Mouse (Mus musculus): ENCODE data around the gene Pon1. TPM values are rescaled to one million over a fixed set of nuclear protein-coding genes. Genes with fewer than 3 reads are reported as not detected.

Gene Pon1
- polyA plus RNA-seq, 1 experiment from 2014 or later, result 0.21 TPM

GRCm38 (mm10) chr6:5188036-5188435 is 5.7 kb downstream of the Pon1 start:
- Histone ChIP-seq H3K4me2 (ENCODE audit: low read depth, low read length, severe bottlenecking) (no peak overlapping the region), H3K27me3 (ENCODE audit: control insufficient read depth, insufficient read depth, low read length) (no peaks in the 10 kb centered on the region), H3K9me3 (ENCODE audit: control insufficient read depth, low read length) (no peaks in the 10 kb centered on the region), H3K4me1 (replicated peaks; ENCODE audit: control insufficient read depth, insufficient read depth, low read length) (no peaks in the 10 kb centered on the region), H3K36me3 (ENCODE audit: control insufficient read depth, insufficient read depth, low read length) (no peaks in the 10 kb centered on the region), H3K4me3 (ENCODE audit: low read depth, low read length) (no peak overlapping the region), H3K27ac (ENCODE audit: low read depth, low read length) (no peak overlapping the region), H3K9ac (ENCODE audit: low read length) (no peak overlapping the region)
- ATAC-seq (replicated peaks; ENCODE audit: low FRiP score) (no peak), DNase-seq (ENCODE audit: low spot score) (no peak)
- 87% methylated on average over 5 of the region's 5 CpGs for WGBS

- Histone ChIP-seq H3K4me1 (replicated peaks; ENCODE audit: control insufficient read depth, insufficient read depth, low read length) (no peaks in the 10 kb centered on the region), H3K4me3 (ENCODE audit: low read depth, low read length) (no peak overlapping the region), H3K4me2 (ENCODE audit: low read depth, low read length, severe bottlenecking) (no peak overlapping the region), H3K27ac (ENCODE audit: low read depth, low read length) (no peak overlapping the region), H3K27me3 (ENCODE audit: control insufficient read depth, insufficient read depth, low read length) (no peaks in the 10 kb centered on the region), H3K36me3 (ENCODE audit: control insufficient read depth, insufficient read depth, low read length) (no peaks in the 10 kb centered on the region), H3K9me3 (ENCODE audit: control insufficient read depth, low read length) (no peaks in the 10 kb centered on the region), H3K9ac (ENCODE audit: low read length) (no peak overlapping the region)
- ATAC-seq (replicated peaks; ENCODE audit: low FRiP score) (no peak), DNase-seq (ENCODE audit: low spot score) (no peak)
- WGBS, result 85% methylated on average over 6 of the region's 6 CpGs
Measured at GRCm38 (mm10) chr6:5187586-5187985, 6.2 kb downstream of the Pon1 start.

- DNase-seq (ENCODE audit: low spot score) (no peak), ATAC-seq (replicated peaks; ENCODE audit: low FRiP score) (no peak)
- Histone ChIP-seq H3K9me3 (ENCODE audit: control insufficient read depth, low read length) (no peaks in the 10 kb centered on the region), H3K4me3 (ENCODE audit: low read depth, low read length) (no peak overlapping the region), H3K9ac (ENCODE audit: low read length) (no peak overlapping the region), H3K27me3 (ENCODE audit: control insufficient read depth, insufficient read depth, low read length) (no peaks in the 10 kb centered on the region), H3K4me2 (ENCODE audit: low read depth, low read length, severe bottlenecking) (no peak overlapping the region), H3K27ac (ENCODE audit: low read depth, low read length) (no peak overlapping the region), H3K36me3 (ENCODE audit: control insufficient read depth, insufficient read depth, low read length) (no peaks in the 10 kb centered on the region), H3K4me1 (replicated peaks; ENCODE audit: control insufficient read depth, insufficient read depth, low read length) (no peaks in the 10 kb centered on the region)
- 88% methylated on average over 7 of the region's 7 CpGs for WGBS
Measured at GRCm38 (mm10) chr6:5186229-5186950, 7.4 kb downstream of the Pon1 start.

- no peak for ATAC-seq (replicated peaks; ENCODE audit: low FRiP score)
Measured at GRCm38 (mm10) chr6:5180645-5181044, 13.1 kb downstream of the Pon1 start.

GRCm38 (mm10) chr6:5179189-5179588 is 14.6 kb downstream of the Pon1 start:
- Histone ChIP-seq H3K4me3 (ENCODE audit: low read depth, low read length) (no peak overlapping the region), H3K27ac (ENCODE audit: low read depth, low read length) (no peak overlapping the region), H3K4me2 (ENCODE audit: low read depth, low read length, severe bottlenecking) (no peak overlapping the region), H3K4me1 (replicated peaks; ENCODE audit: control insufficient read depth, insufficient read depth, low read length) (no peaks in the 10 kb centered on the region; the same call in 1 of the 2 replicates), H3K27me3 (ENCODE audit: control insufficient read depth, insufficient read depth, low read length) (no peaks in the 10 kb centered on the region), H3K9me3 (ENCODE audit: control insufficient read depth, low read length) (no peaks in the 10 kb centered on the region), H3K9ac (ENCODE audit: low read length) (no peak overlapping the region), H3K36me3 (ENCODE audit: control insufficient read depth, insufficient read depth, low read length) (no peaks in the 10 kb centered on the region)
- ATAC-seq (replicated peaks; ENCODE audit: low FRiP score), result no peak
- 87% methylated on average over 6 of the region's 6 CpGs for WGBS
- DNase-seq (ENCODE audit: low spot score), result no peak

More at GRCm38 (mm10) chr6:5180645-5181044, 13.1 kb downstream of the Pon1 start:
- WGBS, result 84% methylated on average over 5 of the region's 5 CpGs
- Histone ChIP-seq H3K27me3 (ENCODE audit: control insufficient read depth, insufficient read depth, low read length) (no peaks in the 10 kb centered on the region), H3K9me3 (ENCODE audit: control insufficient read depth, low read length) (no peaks in the 10 kb centered on the region), H3K9ac (ENCODE audit: low read length) (no peak overlapping the region), H3K27ac (ENCODE audit: low read depth, low read length) (no peak overlapping the region), H3K4me3 (ENCODE audit: low read depth, low read length) (no peak overlapping the region), H3K36me3 (ENCODE audit: control insufficient read depth, insufficient read depth, low read length) (no peaks in the 10 kb centered on the region), H3K4me1 (replicated peaks; ENCODE audit: control insufficient read depth, insufficient read depth, low read length) (no peaks in the 10 kb centered on the region; the same call in 1 of the 2 replicates), H3K4me2 (ENCODE audit: low read depth, low read length, severe bottlenecking) (no peak overlapping the region)
- no peak for DNase-seq (ENCODE audit: low spot score)

GRCm38 (mm10) chr6:5177967-5178891 is 15.5 kb downstream of the Pon1 start:
- Histone ChIP-seq H3K27ac (ENCODE audit: low read depth, low read length) (no peak overlapping the region), H3K36me3 (ENCODE audit: control insufficient read depth, insufficient read depth, low read length) (no peaks in the 10 kb centered on the region), H3K4me3 (ENCODE audit: low read depth, low read length) (no peak overlapping the region), H3K9me3 (ENCODE audit: control insufficient read depth, low read length) (no peaks in the 10 kb centered on the region), H3K4me2 (ENCODE audit: low read depth, low read length, severe bottlenecking) (peak overlapping the region; percentile 15; the same call in 1 of the 2 replicates), H3K4me1 (replicated peaks; ENCODE audit: control insufficient read depth, insufficient read depth, low read length) (no peaks in the 10 kb centered on the region; the same call in 1 of the 2 replicates), H3K9ac (ENCODE audit: low read length) (0 out of 2 replicates have a peak overlapping the region, but pooled peaks have one; percentile 7), H3K27me3 (ENCODE audit: control insufficient read depth, insufficient read depth, low read length) (no peaks in the 10 kb centered on the region)
- WGBS, result 52% methylated on average over 19 of the region's 19 CpGs
- ATAC-seq (replicated peaks; ENCODE audit: low FRiP score), result peak; percentile 63; the same call in 1 of the 2 replicates
- no peak for DNase-seq (ENCODE audit: low spot score)

GRCm38 (mm10) chr6:5174179-5174812 is 19.4 kb downstream of the Pon1 start:
- H3K27ac ChIP-seq (ENCODE audit: low read depth, low read length), result no peak overlapping the region
- H3K4me3 ChIP-seq (ENCODE audit: low read depth, low read length), result no peak overlapping the region
- H3K36me3 ChIP-seq (ENCODE audit: control insufficient read depth, insufficient read depth, low read length), result no peaks in the 10 kb centered on the region
- DNase-seq (ENCODE audit: low spot score), result no peak
- WGBS, result 93% methylated on average over 10 of the region's 10 CpGs
- H3K9me3 ChIP-seq (ENCODE audit: control insufficient read depth, low read length), result no peaks in the 10 kb centered on the region
- H3K4me1 ChIP-seq (replicated peaks; ENCODE audit: control insufficient read depth, insufficient read depth, low read length), result no peaks in the 10 kb centered on the region; the same call in 1 of the 2 replicates
- no peak overlapping the region for H3K9ac ChIP-seq (ENCODE audit: low read length)
- H3K4me2 ChIP-seq (ENCODE audit: low read depth, low read length, severe bottlenecking), result no peak overlapping the region
- no peaks in the 10 kb centered on the region for H3K27me3 ChIP-seq (ENCODE audit: control insufficient read depth, insufficient read depth, low read length)
- no peak for ATAC-seq (replicated peaks; ENCODE audit: low FRiP score)

GRCm38 (mm10) chr6:5172571-5172970 is 21.2 kb downstream of the Pon1 start:
- Histone ChIP-seq H3K4me1 (replicated peaks; ENCODE audit: control insufficient read depth, insufficient read depth, low read length) (no peaks in the 10 kb centered on the region), H3K9me3 (ENCODE audit: control insufficient read depth, low read length) (no peaks in the 10 kb centered on the region), H3K27ac (ENCODE audit: low read depth, low read length) (no peak overlapping the region), H3K36me3 (ENCODE audit: control insufficient read depth, insufficient read depth, low read length) (no peaks in the 10 kb centered on the region), H3K9ac (ENCODE audit: low read length) (no peak overlapping the region), H3K4me3 (ENCODE audit: low read depth, low read length) (no peak overlapping the region), H3K4me2 (ENCODE audit: low read depth, low read length, severe bottlenecking) (no peak overlapping the region), H3K27me3 (ENCODE audit: control insufficient read depth, insufficient read depth, low read length) (no peaks in the 10 kb centered on the region)
- 80% methylated on average over 9 of the region's 9 CpGs for WGBS
- no peak for DNase-seq (ENCODE audit: low spot score)
- no peak for ATAC-seq (replicated peaks; ENCODE audit: low FRiP score)
